Mouse (Mus musculus) gastrocnemius, adult 8-10 months (tissue): ENCODE measurements at regions not wholly inside any gene's neighbourhood (a gene's known extent, or its start where the extent isn't known, plus 50 kb on each side); places are given as distances from the start of the nearest gene placed in this dataset.
A peak's percentile ranks its signal among the peaks of the same experiment; 100 is the strongest.
"Not testable (repeated sequence)": the region's sequence is repeated elsewhere in the genome, so short reads cannot be mapped to it uniquely, and the experiment has no call there.

Source experiments
- DNase-seq, 2 experiments: peaks; one replicate each; pipeline ENCODE4 v3.0.0; 2022; ENCODE audit warnings: low spot score in 2 of 2

- DNase-seq, result no peak
Measured at GRCm38 (mm10) chr13:97488518-97488917, 247.6 kb downstream of the Enc1 start.

- DNase-seq, result no peak
Measured at GRCm38 (mm10) chr13:97487746-97488473, 247.0 kb downstream of the Enc1 start.

- no peak for DNase-seq
Measured at GRCm38 (mm10) chr13:97486490-97486889, 245.6 kb downstream of the Enc1 start.

GRCm38 (mm10) chr13:97485886-97486285 is 245.0 kb downstream of the Enc1 start:
- no peak for DNase-seq

DNA sequence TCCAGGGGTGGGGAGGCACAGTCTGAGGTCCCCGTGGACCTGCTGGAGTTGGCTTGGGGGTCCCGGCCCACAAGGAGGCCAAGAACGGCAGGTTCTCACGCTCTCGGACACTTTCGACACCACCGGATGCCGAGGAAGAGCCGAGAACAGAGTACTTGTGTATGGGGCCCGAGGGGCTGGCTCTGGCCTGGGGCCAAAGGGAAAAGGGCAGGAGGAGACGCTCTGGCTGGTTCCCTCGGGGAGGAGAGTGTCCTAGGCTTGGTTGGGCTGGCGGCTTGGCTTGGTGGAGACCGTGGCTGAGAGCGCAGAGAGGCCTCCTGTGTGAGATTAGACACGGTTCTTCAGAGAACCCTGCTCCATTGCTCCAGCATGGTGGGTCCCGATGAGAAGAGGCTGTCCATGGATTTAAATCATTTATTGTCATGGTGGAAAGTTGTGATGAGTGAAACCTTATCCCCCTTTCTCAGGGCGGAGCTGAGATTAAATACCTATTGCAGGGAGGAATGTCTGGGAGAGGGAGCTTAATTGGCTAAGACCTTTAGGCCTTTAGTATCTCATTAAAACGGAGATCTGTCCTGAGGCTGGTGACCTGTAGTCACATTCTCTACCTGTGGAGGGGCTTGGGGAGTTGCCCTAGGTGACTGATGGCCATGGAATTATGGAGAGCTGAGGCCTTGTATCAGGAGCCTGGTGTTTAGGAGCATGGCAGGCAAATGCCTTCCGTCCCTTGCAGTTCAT is 244.1 kb downstream of the Enc1 start:
- DNase-seq, result peak in 1 of 2 experiments; percentile 20

GRCm38 (mm10) chr13:97483681-97484080 is 242.8 kb downstream of the Enc1 start:
- DNase-seq, result no peak

DNA sequence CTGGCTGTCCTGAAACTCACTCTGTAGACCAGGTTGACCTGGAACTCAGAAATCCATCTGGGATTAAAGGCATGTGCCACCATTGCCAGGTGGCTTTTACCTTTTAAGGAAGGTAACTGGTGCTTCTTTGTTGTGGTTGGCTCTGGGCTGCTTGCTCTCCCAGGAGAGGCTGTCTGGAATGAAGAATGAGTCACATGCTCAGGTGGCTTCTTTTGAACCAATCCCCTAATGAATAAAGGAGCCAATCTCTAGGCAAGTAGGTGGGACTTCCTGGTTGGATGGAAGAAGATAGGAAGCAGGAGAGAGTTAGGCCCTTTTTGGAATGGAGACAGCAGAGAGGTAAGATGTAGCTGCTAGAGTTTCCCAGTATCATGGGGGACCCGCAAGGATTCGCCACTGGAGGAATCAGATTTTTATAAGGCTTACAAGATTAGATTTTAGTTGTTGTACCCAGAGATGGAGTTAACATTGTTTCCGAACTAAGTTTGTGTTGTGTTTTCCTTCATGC is 241.6 kb downstream of the Enc1 start:
- DNase-seq, result no peak

GRCm38 (mm10) chr13:97481259-97481658 is 240.4 kb downstream of the Enc1 start:
- no peak for DNase-seq

GRCm38 (mm10) chr13:97479066-97479586 is 238.2 kb downstream of the Enc1 start:
- no peak for DNase-seq

GRCm38 (mm10) chr13:97473971-97474365 is 233.1 kb downstream of the Enc1 start:
- DNase-seq, result no peak

DNA sequence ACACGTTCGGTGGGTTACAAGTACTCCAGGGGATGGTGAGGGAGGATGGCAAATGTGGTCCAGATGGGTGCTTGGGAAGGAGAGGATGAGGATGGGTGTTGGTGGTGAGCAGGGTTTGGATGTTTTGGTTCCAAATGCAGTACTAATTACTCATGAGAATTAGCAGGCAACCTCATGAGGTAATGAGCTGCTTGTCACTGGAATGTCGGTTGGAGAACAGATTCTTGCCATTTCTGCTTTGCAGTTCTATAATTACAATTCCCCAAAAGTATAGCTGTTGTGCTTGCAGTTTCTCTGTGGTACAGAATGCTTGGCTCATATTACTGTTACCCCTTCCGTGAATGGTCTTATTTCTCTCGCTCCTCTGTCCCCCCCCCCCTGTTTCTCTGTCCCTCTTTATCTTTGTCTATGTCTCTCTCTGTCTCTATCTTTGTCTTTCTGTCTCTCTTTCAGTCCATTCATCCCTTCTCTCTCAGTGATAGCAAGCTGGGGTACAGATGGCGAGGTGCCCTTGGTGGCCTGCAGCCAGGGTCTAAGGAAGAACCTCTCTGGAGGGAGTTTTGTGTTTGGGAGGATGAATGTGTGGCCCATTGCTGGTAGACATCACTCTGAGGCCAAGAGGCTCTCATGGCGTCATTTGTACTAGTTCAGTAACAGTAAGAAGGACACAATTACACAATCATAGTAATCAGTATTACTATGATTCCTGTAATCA is 232.5 kb downstream of the Enc1 start:
- no peak for DNase-seq

- DNase-seq, result no peak
Measured at GRCm38 (mm10) chr13:97469999-97470398, 229.1 kb downstream of the Enc1 start.

DNA sequence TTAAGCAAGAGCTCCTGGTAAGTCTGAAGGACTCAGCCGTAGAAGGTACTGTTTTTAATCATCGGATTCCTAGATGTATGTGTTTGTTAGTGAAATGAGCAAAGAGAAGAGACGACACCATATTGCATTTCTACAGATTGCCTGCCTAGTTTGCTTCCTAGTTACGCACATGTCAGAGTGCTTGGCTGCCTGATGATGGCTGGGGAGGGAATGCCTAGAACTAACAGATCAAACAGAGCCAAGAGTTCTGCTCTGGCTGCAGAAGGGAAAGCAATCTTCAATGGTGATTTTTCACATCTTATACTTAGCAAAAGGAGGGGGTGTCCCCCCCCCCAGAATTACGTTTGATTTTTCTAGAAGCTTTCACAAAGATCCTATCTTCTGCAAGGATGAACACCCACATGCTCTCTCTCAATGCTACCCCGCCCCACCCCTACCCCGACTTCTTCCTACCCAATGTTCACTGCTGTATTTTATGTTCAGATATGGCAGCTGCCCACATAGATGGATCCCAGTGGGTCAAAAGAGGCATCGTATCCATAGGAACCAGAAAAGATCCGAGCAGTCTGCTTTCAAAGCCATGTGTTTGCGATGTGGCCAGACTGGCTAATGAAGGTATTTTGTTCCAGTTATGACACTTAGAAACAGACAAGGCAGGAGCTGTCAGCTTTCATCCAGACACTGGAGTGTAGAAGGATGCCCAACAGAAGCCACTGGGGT is 228.1 kb downstream of the Enc1 start:
- no peak for DNase-seq

DNA sequence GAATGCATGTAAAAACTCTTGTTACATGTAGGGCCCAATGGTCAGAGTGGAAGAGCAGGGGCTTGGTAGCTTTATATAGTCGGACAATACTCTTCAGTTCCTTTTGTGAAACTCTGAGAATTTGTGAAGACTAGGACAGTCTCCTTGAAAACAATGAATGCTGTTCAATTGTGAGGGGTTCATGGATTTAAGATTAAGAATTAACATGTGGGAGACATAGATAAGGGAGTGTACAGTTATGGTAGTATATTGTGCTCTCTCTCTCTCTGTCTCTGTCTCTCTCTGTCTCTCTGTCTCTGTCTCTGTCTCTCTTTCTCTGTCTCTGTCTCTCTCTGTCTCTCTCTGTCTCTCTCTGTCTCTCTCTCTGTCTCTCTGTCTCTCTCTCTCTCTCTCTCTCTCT is 225.7 kb downstream of the Enc1 start:
- not testable (repeated sequence) for DNase-seq

- no peak for DNase-seq
Measured at GRCm38 (mm10) chr13:97463798-97464197, 222.9 kb downstream of the Enc1 start.

GRCm38 (mm10) chr13:97462884-97463235 is 222.0 kb downstream of the Enc1 start:
- DNase-seq, result no peak

- DNase-seq, result no peak
Measured at GRCm38 (mm10) chr13:97462110-97462883, 221.4 kb downstream of the Enc1 start.

GRCm38 (mm10) chr13:97461207-97461606 is 220.3 kb downstream of the Enc1 start:
- no peak for DNase-seq

DNA sequence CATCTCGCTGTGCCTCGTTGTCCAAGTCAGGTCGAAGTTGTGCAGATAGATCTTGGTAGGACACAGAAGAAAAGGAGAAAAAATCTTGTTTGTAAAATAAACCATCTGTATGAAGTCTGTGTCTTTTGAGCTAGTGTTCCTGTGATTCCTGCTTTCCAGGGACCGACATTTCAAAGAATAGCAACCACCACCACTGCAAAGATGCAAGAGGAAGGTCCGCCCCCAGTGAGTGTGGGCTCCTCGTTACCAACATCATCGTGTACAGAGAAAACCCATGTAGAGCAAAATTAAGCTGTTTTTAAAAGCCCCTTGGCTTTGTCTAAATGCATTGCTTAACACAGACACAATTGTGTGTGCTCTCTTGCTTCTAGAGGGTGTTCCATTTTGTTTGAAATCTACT is 218.2 kb downstream of the Enc1 start:
- DNase-seq, result no peak

DNA sequence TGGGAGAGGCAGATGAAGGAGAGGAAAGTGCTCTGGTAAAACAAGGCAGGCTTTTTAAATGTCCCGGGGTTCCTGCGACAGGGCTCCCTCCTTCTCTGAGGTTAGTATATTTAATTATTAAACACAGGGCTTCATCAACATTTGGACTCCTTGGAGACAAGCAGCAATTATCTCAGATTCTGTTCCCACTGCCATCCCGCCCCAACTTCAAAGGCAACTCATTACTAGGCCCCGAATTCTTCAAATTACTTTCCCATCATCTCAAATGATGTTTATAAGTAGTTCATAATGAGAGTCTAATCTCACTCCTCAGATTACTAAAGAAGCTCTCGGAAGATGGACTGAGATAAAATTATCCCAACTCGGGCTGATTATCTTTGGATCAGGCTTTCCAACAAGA is 215.1 kb downstream of the Enc1 start:
- no peak for DNase-seq

GRCm38 (mm10) chr13:97454715-97455114 is 213.8 kb downstream of the Enc1 start:
- no peak for DNase-seq
